Mouse (Mus musculus) lung, adult 2 months (tissue): ENCODE measurements around the gene Lcorl. TPM values are rescaled to one million over a fixed set of nuclear protein-coding genes. Genes with fewer than 3 reads are reported as not detected.

Experiments
- DNase-seq: peaks from one replicate; pipeline ENCODE4 v3.0.0; 2022
- H3K4me1 ChIP-seq: fragments of 200-500 bp; 2 replicates; pipeline ENCODE4 v1.6.1; 2011; ENCODE audit warnings: low read length; ENCODE audit not compliant: control insufficient read depth, insufficient read depth
- H3K4me3 ChIP-seq: fragments of 200-500 bp; replicated peaks from 2 replicates; pipeline ENCODE3; 2011; ENCODE audit warnings: low read depth, mild to moderate bottlenecking, control low read depth, low read length; ENCODE audit errors: extremely low read depth
- CTCF ChIP-seq: fragments of 200-500 bp; IDR thresholded peaks from 2 replicates; pipeline ENCODE4 v1.5.1; 2011; ENCODE audit warnings: mild to moderate bottlenecking, low read length, control low read depth; ENCODE audit not compliant: insufficient read depth
- POLR2A ChIP-seq: fragments of 200-500 bp; IDR thresholded peaks from 2 replicates; pipeline ENCODE4 v1.6.1; 2011; ENCODE audit warnings: low read depth, mild to moderate bottlenecking, control low read depth, low read length, borderline replicate concordance; ENCODE audit errors: extremely low read depth
- WGBS: fragments of 180-500 bp; shearing (Covaris S2); methylation state at CpG from one replicate; pipeline ENCODE4 v1.1.7; 2018; 5-methylcytosine and 5-hydroxymethylcytosine counted together
- polyA plus RNA-seq: library from polyadenylated mRNA; depleted of rRNA; stranded (reverse); fragments of >200 nt; gene quantifications from 2 replicates; pipeline ENCODE4 v1.2.3, GENCODE M21; 2012; rRNA removed

Lcorl gene
- polyA plus RNA-seq, 1 experiment = 1.4 TPM

- Histone ChIP-seq H3K4me1 (no peaks in the 10 kb centered on the region), H3K4me3 (no peak overlapping the region)
- 80% methylated on average over 2 of the region's 2 CpGs for WGBS
- no peak for DNase-seq
- TF ChIP-seq POLR2A (no peak), CTCF (no peak)
Measured at GRCm38 (mm10) chr5:45651026-45651703, 206.2 kb downstream of the Lcorl start.

Other genes with a start within 250 kb of the Lcorl start
- gene Fam184b, start 218.0 kb downstream of the Lcorl start, polyA plus RNA-seq = 0.04 TPM in 1 of 2 replicates, not detected in the other
- 0.10 and 0.32 TPM in 2 replicates for gene Ncapg, start 187.7 kb downstream of the Lcorl start, polyA plus RNA-seq